Mouse (Mus musculus) liver, embryonic 14.5 days (tissue): ENCODE measurements at regions not wholly inside any gene's neighbourhood (a gene's known extent, or its start where the extent isn't known, plus 50 kb on each side); places are given as distances from the start of the nearest gene placed in this dataset.

Source experiments
- ATAC-seq: fragments of 200-750 bp; cut with Nextera tagmentation; 2 replicates; pipeline ENCODE4 v1.8.0; 2017; ENCODE audit warnings: moderate number of reproducible peaks, mild to moderate bottlenecking, moderate library complexity; ENCODE audit not compliant: insufficient read depth
- DNase-seq, 3 experiments: peaks; one replicate each; pipeline ENCODE4 v3.0.0-alpha.2; 2012 to 2013; ENCODE audit warnings: low read depth in 3 of 3, low spot score in 3 of 3
- H3K27ac ChIP-seq: fragments of 300-500 bp; sonication (generic); 2 replicates; pipeline ENCODE4 v1.5.1; 2014; ENCODE audit warnings: moderate library complexity, mild to moderate bottlenecking, control low read depth, inconsistent platforms
- H3K27me3 ChIP-seq: fragments of 300-500 bp; sonication (generic); 2 replicates; pipeline ENCODE4 v1.6.1; 2014; ENCODE audit warnings: mild to moderate bottlenecking, low read length, moderate library complexity; ENCODE audit not compliant: control insufficient read depth, insufficient read depth
- H3K36me3 ChIP-seq: fragments of 300-500 bp; sonication (generic); replicated peaks from 2 replicates; pipeline ENCODE4 v1.6.1; 2014; ENCODE audit warnings: low read depth; ENCODE audit not compliant: control insufficient read depth, insufficient read depth
- H3K4me1 ChIP-seq, 2 experiments: fragments of 200-500 bp in 1 of 2; fragments of 300-500 bp in 1 of 2; sonication (generic) in 1 of 2; replicated peaks; 2 replicates each; pipeline ENCODE4 v1.6.1; 2012 to 2014; ENCODE audit warnings: antibody characterized with exemption in 1 of 2, inconsistent platforms in 1 of 2, low read length in 1 of 2; ENCODE audit not compliant: control insufficient read depth in 2 of 2, insufficient read depth in 2 of 2
- H3K4me2 ChIP-seq: fragments of 300-500 bp; sonication (generic); 2 replicates; pipeline ENCODE4 v1.6.1; 2014; ENCODE audit warnings: low read depth, mild to moderate bottlenecking, control low read depth, moderate library complexity
- H3K4me3 ChIP-seq, 2 experiments: fragments of 200-500 bp in 1 of 2; fragments of 300-500 bp in 1 of 2; sonication (generic) in 1 of 2; 2 replicates each; pipeline ENCODE4 v1.5.1; 2012 to 2014; ENCODE audit warnings: low read depth in 2 of 2, low read length in 2 of 2, mild to moderate bottlenecking in 2 of 2, control low read depth in 1 of 2, inconsistent platforms in 1 of 2, moderate library complexity in 1 of 2; ENCODE audit not compliant: insufficient read depth in 1 of 2
- H3K9ac ChIP-seq: fragments of 300-500 bp; sonication (generic); replicated peaks from 2 replicates; pipeline ENCODE4 v1.6.1; 2014; ENCODE audit warnings: mild to moderate bottlenecking, control low read depth, moderate library complexity
- H3K9me3 ChIP-seq: fragments of 300-500 bp; sonication (generic); 2 replicates; pipeline ENCODE4 v1.6.1; 2016; ENCODE audit warnings: low read length, mixed read lengths; ENCODE audit not compliant: control insufficient read depth
- CTCF ChIP-seq: IDR thresholded peaks from 2 replicates; pipeline ENCODE4 v1.5.1; 2016; ENCODE audit warnings: antibody characterized with exemption, low read depth, control low read depth
- EP300 ChIP-seq: IDR thresholded peaks from 2 replicates; pipeline ENCODE4 v1.6.1; 2016; ENCODE audit warnings: antibody characterized with exemption, low read depth
- WGBS: fragments of 180-500 bp; shearing (Covaris S2); extraction: QIAGEN DNeasy Blood & Tissue Kit; methylation state at CpG from one replicate; pipeline ENCODE4 v1.1.7; 2014; ENCODE audit not compliant: insufficient replicate concordance; 5-methylcytosine and 5-hydroxymethylcytosine counted together

DNA sequence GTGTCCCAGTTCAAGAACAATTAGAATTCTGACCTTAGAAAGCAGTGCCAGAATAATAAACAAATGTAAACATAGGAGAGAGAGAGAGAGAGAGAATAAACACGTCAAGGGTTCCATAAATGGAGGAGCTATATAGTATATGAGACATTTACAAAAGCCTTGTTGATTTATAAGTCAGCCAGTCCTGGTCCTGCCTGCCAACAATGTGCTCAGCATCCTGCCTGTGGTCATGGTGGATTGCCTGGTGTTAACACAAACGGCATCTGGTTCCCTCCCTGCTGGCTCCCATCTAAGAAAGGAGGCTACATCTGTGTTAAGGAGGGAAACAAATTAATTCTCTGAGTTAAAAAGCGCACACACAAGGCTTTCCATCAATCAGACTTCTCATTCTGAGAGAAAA, 133.5 kb upstream of the Hnrnpa3 start:
- DNase-seq (no peak), ATAC-seq (no peak)
- H3K4me1 ChIP-seq = 0 out of 4 replicates have a peak, but pooled peaks cover 0 to 2% of the 10 kb centered on the region in 2 experiments
- H3K4me2 ChIP-seq = no peak overlapping the region
- no peak overlapping the region for H3K4me3 ChIP-seq
- no peaks in the 10 kb centered on the region for H3K9me3 ChIP-seq
- 46% methylated on average over 3 of the region's 3 CpGs for WGBS
- no peak overlapping the region for H3K9ac ChIP-seq
- TF ChIP-seq EP300 = no peak
- TF ChIP-seq CTCF = no peak
- H3K27ac ChIP-seq = no peak overlapping the region
- H3K27me3 ChIP-seq = no peaks in the 10 kb centered on the region
- H3K36me3 ChIP-seq = no peaks in the 10 kb centered on the region

DNA sequence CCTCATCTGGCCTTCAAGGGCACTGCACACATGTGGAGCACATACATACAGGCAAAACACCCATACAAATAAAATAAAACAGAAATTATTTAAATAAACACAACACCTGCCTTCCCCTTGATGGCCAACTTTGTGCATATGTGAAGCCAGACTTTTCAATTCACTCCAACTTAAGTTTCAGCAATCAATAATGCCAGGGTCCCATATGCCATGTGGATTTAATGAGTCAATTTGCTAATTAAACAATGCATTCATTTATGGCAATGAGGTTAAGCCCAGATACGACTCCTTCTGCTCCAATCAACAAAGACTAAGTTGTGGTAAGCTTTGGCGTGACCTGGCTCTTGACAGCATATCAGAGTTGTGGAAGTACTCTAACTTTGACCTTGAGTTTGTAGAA, 130.4 kb upstream of the Hnrnpa3 start:
- no peak for DNase-seq
- WGBS = 52% methylated on average over 2 of the region's 2 CpGs
- H3K4me1 ChIP-seq = 0 out of 4 replicates have a peak, but pooled peaks cover 0 to 2% of the 10 kb centered on the region in 2 experiments
- H3K36me3 ChIP-seq = no peaks in the 10 kb centered on the region
- no peak overlapping the region for H3K4me2 ChIP-seq
- no peaks in the 10 kb centered on the region for H3K9me3 ChIP-seq
- no peak overlapping the region for H3K4me3 ChIP-seq
- no peaks in the 10 kb centered on the region for H3K27me3 ChIP-seq
- no peak for ATAC-seq
- TF ChIP-seq EP300 = no peak
- no peak for TF ChIP-seq CTCF
- no peak overlapping the region for H3K27ac ChIP-seq
- no peak overlapping the region for H3K9ac ChIP-seq

DNA sequence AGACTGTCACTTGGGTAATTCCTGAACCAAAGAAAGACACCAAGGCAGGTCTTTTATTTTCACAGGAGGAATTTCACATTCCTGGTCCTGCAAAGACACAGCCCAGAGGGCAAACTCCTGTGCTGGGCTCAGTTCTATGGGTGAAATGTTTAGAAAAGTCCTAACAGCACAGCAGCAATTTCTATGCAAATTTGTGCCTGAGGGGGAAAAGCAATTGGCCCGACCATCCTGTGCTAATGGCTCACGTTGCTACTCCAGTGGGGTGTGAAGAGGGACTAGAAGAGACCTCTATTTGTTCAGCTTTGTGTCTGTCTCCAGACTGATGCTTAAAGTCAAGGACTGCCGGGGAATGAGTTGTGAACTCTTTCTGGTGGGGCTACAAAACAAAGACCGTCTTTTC, 120.9 kb upstream of the Hnrnpa3 start:
- H3K9me3 ChIP-seq = no peaks in the 10 kb centered on the region
- H3K9ac ChIP-seq = no peak overlapping the region
- no peaks in the 10 kb centered on the region for H3K36me3 ChIP-seq
- WGBS = 33% methylated on average over 4 of the region's 4 CpGs
- ATAC-seq (no peak), DNase-seq (no peak)
- no peaks in the 10 kb centered on the region for H3K4me1 ChIP-seq
- H3K27ac ChIP-seq = no peak overlapping the region
- no peak overlapping the region for H3K4me2 ChIP-seq
- H3K4me3 ChIP-seq = no peak overlapping the region
- TF ChIP-seq EP300 (no peak), CTCF (no peak)
- H3K27me3 ChIP-seq = no peaks in the 10 kb centered on the region

- no peak for TF ChIP-seq EP300
- TF ChIP-seq CTCF = no peak
- 72% methylated on average over 6 of the region's 6 CpGs for WGBS
- ATAC-seq (no peak), DNase-seq (no peak)
- Histone ChIP-seq H3K9me3 (no peaks in the 10 kb centered on the region), H3K27ac (no peak overlapping the region), H3K4me3 (no peak overlapping the region), H3K4me1 (no peaks in the 10 kb centered on the region), H3K27me3 (no peaks in the 10 kb centered on the region), H3K36me3 (no peaks in the 10 kb centered on the region), H3K4me2 (no peak overlapping the region), H3K9ac (no peak overlapping the region)
Measured at GRCm38 (mm10) chr2:75539726-75540125, 119.3 kb upstream of the Hnrnpa3 start.

DNA sequence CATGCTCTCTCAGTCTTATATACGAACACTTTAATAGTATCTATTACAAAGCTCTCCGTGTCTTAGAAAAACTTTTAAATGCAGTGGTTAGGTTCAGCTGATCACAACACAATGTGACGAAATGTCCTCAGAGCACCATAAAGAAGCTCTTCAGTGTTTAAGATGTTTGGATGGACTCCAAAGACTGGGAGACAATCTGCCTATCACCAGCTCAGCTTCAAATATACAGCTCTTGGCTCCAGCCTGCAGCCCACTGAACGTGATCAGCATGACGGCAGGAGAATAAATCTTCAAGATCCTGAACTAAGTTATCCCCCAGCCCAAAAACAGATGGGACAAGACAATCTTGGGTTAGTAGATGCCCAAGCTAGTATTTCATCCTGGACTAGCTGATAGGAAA, 116.7 kb upstream of the Hnrnpa3 start:
- DNase-seq (no peak), ATAC-seq (no peak)
- TF ChIP-seq CTCF = no peak
- TF ChIP-seq EP300 = no peak
- no peaks in the 10 kb centered on the region for H3K4me1 ChIP-seq
- H3K27ac ChIP-seq = no peak overlapping the region
- H3K4me3 ChIP-seq = no peak overlapping the region
- H3K9me3 ChIP-seq = no peaks in the 10 kb centered on the region
- WGBS = 72% methylated on average over 5 of the region's 5 CpGs
- H3K4me2 ChIP-seq = no peak overlapping the region
- no peak overlapping the region for H3K9ac ChIP-seq
- no peaks in the 10 kb centered on the region for H3K36me3 ChIP-seq
- no peaks in the 10 kb centered on the region for H3K27me3 ChIP-seq
